Mouse (Mus musculus) neural tube, embryonic 15.5 days (tissue): ENCODE measurements around the gene Cobll1. TPM values are rescaled to one million over a fixed set of nuclear protein-coding genes. Genes with fewer than 3 reads are reported as not detected.

Source experiments
- ATAC-seq: fragments of 200-750 bp; cut with Nextera tagmentation; 2 replicates; pipeline ENCODE4 v1.8.0; 2017; ENCODE audit warnings: mild to moderate bottlenecking, moderate TSS enrichment, moderate library complexity; ENCODE audit not compliant: low FRiP score
- H3K27ac ChIP-seq: fragments of 300-500 bp; sonication (generic); replicated peaks from 2 replicates; pipeline ENCODE4 v1.5.1; 2015; ENCODE audit warnings: mild to moderate bottlenecking, inconsistent platforms
- H3K27me3 ChIP-seq: fragments of 300-500 bp; sonication (generic); replicated peaks from 2 replicates; pipeline ENCODE4 v1.6.1; 2015; ENCODE audit warnings: inconsistent platforms
- H3K36me3 ChIP-seq: fragments of 300-500 bp; sonication (generic); 2 replicates; pipeline ENCODE4 v1.6.1; 2015; ENCODE audit warnings: inconsistent platforms
- H3K4me1 ChIP-seq: fragments of 300-500 bp; sonication (generic); 2 replicates; pipeline ENCODE4 v1.6.1; 2015; ENCODE audit warnings: inconsistent platforms
- H3K4me2 ChIP-seq: fragments of 300-500 bp; sonication (generic); 2 replicates; pipeline ENCODE4 v1.6.1; 2015; ENCODE audit warnings: inconsistent platforms, mild to moderate bottlenecking, moderate library complexity
- H3K4me3 ChIP-seq: fragments of 300-500 bp; sonication (generic); replicated peaks from 2 replicates; pipeline ENCODE4 v1.5.1; 2015; ENCODE audit warnings: mild to moderate bottlenecking, inconsistent platforms
- H3K9ac ChIP-seq: fragments of 300-500 bp; sonication (generic); replicated peaks from 2 replicates; pipeline ENCODE4 v1.6.1; 2015; ENCODE audit warnings: mild to moderate bottlenecking, inconsistent platforms
- H3K9me3 ChIP-seq: fragments of 300-500 bp; sonication (generic); replicated peaks from 2 replicates; pipeline ENCODE4 v1.6.1; 2016; ENCODE audit warnings: inconsistent platforms
- WGBS: fragments of 180-500 bp; shearing (Covaris S2); methylation state at CpG from one replicate; pipeline ENCODE4 v1.1.7; 2015; ENCODE audit warnings: mixed read lengths; 5-methylcytosine and 5-hydroxymethylcytosine counted together
- polyA plus RNA-seq: library from polyadenylated mRNA; unstranded; fragments of >200 nt; fragmentation: Nextera tagmentation; extraction: Ambion mirVana; gene quantifications from 2 replicates; pipeline ENCODE4 v1.2.1, GENCODE M21; 2015

Cobll1 gene
- polyA plus RNA-seq, 1 experiment from 2014 or later: 2.5 TPM

DNA sequence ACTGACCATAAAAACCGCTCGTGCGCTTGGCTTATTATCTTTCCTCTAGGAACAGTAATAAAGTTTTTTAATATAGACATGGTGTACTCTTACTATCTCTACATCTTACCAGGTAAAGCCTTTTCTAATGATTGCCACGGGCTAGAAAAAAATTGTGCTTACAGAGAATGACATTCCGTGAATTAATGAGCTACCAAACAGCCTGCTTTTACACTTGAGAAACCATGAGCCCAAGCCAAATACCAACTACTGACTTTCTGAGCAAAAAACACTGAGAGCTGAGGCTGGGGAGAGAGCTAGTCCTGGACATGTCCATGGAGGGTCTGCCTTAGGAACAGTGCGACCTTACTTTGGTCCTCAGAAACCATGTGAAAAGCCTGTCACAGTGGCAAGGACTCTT lies 21.5 kb downstream of the Cobll1 start:
- Histone ChIP-seq H3K27me3 (no peaks in the 10 kb centered on the region), H3K36me3 (no peaks in the 10 kb centered on the region), H3K4me2 (no peak overlapping the region), H3K4me3 (no peak overlapping the region), H3K9me3 (no peaks in the 10 kb centered on the region), H3K4me1 (no peaks in the 10 kb centered on the region), H3K9ac (no peak overlapping the region), H3K27ac (no peak overlapping the region)
- WGBS: 84% methylated on average over 6 of the region's 6 CpGs
- ATAC-seq: no peak

DNA sequence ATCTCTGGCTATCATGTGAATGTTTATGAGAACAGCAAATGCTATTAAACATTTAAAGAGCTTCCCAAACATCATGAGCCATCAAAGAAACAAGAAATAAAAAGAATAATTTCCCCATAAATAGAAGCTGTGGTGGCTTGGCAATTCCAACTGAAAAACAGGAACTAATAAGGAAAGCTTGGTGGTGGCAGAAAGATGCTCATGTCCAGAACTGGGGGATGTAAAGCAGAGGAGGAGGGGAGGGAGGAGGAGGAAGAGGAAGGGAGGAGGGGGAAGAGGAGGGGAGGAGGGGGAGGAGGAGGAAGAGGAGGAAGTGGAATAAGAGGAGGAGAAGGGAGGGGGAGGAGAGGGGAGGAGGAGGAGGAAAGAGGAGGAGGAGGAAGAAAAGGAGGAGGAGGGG lies 23.0 kb downstream of the Cobll1 start:
- Histone ChIP-seq H3K4me3 (no peak overlapping the region), H3K4me2 (no peak overlapping the region), H3K36me3 (no peaks in the 10 kb centered on the region), H3K27me3 (no peaks in the 10 kb centered on the region), H3K27ac (no peak overlapping the region), H3K9me3 (no peaks in the 10 kb centered on the region), H3K9ac (no peak overlapping the region), H3K4me1 (no peaks in the 10 kb centered on the region)
- no peak for ATAC-seq

DNA sequence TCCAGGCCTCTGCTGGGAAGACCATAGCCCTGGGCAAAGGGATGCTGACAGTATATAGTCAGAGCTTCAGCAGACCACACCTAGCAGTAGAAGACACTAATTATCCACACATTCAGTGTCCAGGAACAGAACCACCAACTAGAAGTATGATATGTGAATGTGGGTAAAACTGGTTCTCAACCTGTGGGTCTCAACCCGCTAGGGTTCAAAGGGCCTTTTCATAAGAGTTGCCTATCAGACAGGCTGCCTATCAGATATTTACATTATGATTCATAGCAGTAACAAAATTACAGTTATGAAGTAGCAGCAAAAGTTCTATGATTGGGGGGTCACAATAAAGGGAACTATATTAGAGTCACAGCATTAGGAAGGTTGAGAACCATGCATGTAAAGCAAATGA lies 24.6 kb downstream of the Cobll1 start:
- ATAC-seq: no peak
- Histone ChIP-seq H3K9me3 (no peaks in the 10 kb centered on the region), H3K36me3 (no peaks in the 10 kb centered on the region), H3K4me2 (no peak overlapping the region), H3K27me3 (no peaks in the 10 kb centered on the region), H3K9ac (no peak overlapping the region), H3K4me1 (no peaks in the 10 kb centered on the region), H3K4me3 (no peak overlapping the region), H3K27ac (no peak overlapping the region)
- WGBS: 100% methylated on average over 1 of the region's 1 CpGs

DNA sequence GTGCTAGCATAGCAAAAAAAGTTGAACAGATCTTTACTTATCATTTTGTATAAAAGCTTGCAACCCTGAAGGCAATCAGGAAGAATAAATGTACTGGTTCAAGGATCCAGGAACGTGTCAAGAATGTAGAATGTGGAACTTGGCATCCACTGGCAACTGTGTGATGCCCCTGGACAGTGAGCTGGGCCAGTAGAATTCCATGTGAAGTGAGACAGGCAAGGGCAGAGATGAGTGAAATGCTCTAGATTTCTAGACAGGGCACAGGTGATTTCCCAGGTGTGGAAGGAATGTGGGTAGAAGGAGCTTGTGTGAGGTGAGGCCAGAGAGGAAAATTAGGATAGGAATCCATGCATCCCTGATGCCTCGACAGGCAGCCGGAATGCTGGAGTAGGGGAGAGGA lies 25.5 kb downstream of the Cobll1 start:
- no peaks in the 10 kb centered on the region for H3K4me1 ChIP-seq
- H3K9ac ChIP-seq: no peak overlapping the region
- no peaks in the 10 kb centered on the region for H3K9me3 ChIP-seq
- H3K36me3 ChIP-seq: no peaks in the 10 kb centered on the region
- WGBS: 92% methylated on average over 3 of the region's 3 CpGs
- no peak overlapping the region for H3K27ac ChIP-seq
- H3K27me3 ChIP-seq: no peaks in the 10 kb centered on the region
- no peak overlapping the region for H3K4me3 ChIP-seq
- no peak overlapping the region for H3K4me2 ChIP-seq
- no peak for ATAC-seq

DNA sequence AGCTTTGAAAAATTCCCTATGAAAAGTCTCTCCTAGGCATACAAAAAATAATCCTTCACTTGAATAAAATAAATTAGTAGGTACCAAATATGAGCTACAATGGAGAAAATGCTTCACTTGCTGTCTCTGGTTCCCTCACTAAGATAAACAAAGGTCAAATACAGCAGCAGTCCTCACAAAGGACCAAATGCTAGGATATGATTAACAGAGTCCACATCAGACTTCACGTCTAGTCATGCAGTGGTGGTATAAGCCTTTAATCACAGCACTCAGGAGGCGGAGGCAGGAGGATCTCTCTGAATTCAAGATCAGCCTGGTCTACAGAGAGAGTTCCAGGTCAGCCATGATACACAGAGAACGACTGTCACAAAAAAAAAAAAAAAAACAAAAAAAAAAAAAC lies 27.6 kb downstream of the Cobll1 start:
- no peaks in the 10 kb centered on the region for H3K36me3 ChIP-seq
- no peak overlapping the region for H3K4me2 ChIP-seq
- no peak overlapping the region for H3K27ac ChIP-seq
- no peaks in the 10 kb centered on the region for H3K9me3 ChIP-seq
- no peak overlapping the region for H3K4me3 ChIP-seq
- no peaks in the 10 kb centered on the region for H3K27me3 ChIP-seq
- no peak for ATAC-seq
- no peak overlapping the region for H3K9ac ChIP-seq
- WGBS: 96% methylated on average over 3 of the region's 3 CpGs
- no peaks in the 10 kb centered on the region for H3K4me1 ChIP-seq

DNA sequence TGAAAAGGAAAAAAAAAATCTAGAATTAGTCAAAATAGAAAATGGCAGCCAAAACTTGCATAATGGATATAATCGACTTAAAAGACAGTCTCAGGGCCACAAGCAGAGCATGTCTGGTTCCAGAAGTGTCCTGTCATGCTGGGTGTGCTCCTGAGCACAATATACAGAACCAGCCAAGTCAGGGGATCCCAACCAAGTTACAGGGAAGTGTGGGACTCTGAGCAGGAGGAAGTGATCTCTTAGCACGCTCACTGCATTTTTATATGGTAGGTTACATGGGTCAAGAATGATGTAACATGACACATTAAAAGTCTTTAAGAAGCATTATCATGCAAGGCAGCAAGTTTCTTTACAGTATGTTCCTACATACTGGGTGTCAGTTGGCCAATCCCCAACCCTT lies 31.5 kb downstream of the Cobll1 start:
- Histone ChIP-seq H3K27me3 (no peaks in the 10 kb centered on the region), H3K36me3 (no peaks in the 10 kb centered on the region), H3K4me1 (no peaks in the 10 kb centered on the region), H3K4me3 (no peak overlapping the region), H3K9me3 (no peaks in the 10 kb centered on the region), H3K4me2 (no peak overlapping the region), H3K9ac (no peak overlapping the region), H3K27ac (no peak overlapping the region)
- WGBS: 87% methylated on average over 2 of the region's 2 CpGs
- no peak for ATAC-seq

DNA sequence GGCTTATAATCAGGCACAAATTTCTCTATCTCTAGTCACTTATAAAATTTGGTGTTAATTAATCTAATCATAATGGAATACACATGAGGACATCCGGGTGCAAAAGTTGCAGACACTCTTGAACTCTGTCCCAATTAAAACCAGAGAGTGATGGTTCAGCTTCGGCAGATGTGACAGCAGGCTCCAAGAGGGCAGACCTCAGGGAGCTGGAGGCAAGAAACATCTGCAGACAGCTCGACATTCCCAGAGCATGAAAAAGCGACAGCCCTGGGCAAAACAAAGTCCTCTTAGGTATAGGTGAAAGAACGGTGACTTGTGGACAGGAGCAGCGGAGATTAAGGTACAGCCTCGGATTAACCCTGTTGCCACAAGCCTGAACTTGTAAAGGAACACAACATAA lies 35.5 kb downstream of the Cobll1 start:
- H3K4me2 ChIP-seq: no peak overlapping the region
- no peak overlapping the region for H3K9ac ChIP-seq
- H3K27me3 ChIP-seq: no peaks in the 10 kb centered on the region
- 86% methylated on average over 7 of the region's 7 CpGs for WGBS
- no peak overlapping the region for H3K4me3 ChIP-seq
- no peaks in the 10 kb centered on the region for H3K4me1 ChIP-seq
- ATAC-seq: no peak
- H3K9me3 ChIP-seq: no peaks in the 10 kb centered on the region
- H3K27ac ChIP-seq: no peak overlapping the region
- H3K36me3 ChIP-seq: no peaks in the 10 kb centered on the region

DNA sequence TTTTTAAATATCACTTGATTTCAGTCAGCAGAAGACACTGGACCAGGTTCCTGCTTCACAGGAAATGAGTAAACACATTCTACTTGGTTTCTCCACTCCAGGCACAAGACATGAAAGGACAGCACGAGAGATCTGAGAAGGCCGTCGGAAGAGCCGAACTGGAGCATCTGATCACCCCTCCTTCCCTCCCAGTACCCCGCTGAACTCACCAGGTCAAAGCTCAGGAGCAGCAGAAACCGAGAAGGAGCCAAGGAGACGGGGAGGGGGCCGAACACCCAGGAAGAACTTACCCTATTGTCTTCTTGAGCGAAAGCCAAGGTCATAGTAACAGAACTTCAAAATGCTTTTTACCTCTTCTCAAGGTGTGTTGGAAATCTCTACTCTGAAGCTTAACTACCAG lies 39.5 kb downstream of the Cobll1 start:
- Histone ChIP-seq H3K27me3 (no peaks in the 10 kb centered on the region), H3K27ac (no peak overlapping the region), H3K36me3 (no peaks in the 10 kb centered on the region), H3K4me1 (no peaks in the 10 kb centered on the region), H3K9me3 (no peaks in the 10 kb centered on the region), H3K9ac (no peak overlapping the region), H3K4me2 (no peak overlapping the region), H3K4me3 (no peak overlapping the region)
- 83% methylated on average over 9 of the region's 9 CpGs for WGBS
- ATAC-seq: no peak

DNA sequence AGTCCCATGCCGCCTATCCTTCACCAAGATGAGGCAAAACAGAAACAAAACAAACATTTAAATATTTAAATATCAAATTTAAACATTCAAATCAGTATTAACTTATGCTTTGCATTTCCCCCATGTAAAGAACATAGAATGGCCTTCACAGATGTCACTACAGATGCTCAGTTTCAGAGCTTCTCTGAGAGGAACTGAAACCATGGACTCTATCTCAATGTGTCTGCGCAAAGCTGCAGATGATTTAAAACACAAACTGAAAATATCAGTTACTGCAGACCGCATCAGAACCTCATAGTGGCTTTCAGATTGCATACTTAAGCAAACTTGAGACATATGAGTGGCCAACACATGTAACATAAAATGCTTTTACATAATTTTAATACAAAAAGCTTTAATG lies 40.6 kb downstream of the Cobll1 start:
- Histone ChIP-seq H3K36me3 (no peaks in the 10 kb centered on the region), H3K9me3 (no peaks in the 10 kb centered on the region), H3K4me3 (no peak overlapping the region), H3K4me1 (no peaks in the 10 kb centered on the region), H3K4me2 (no peak overlapping the region), H3K9ac (no peak overlapping the region), H3K27me3 (no peaks in the 10 kb centered on the region), H3K27ac (no peak overlapping the region)
- ATAC-seq: no peak
- WGBS: 95% methylated on average over 3 of the region's 3 CpGs

DNA sequence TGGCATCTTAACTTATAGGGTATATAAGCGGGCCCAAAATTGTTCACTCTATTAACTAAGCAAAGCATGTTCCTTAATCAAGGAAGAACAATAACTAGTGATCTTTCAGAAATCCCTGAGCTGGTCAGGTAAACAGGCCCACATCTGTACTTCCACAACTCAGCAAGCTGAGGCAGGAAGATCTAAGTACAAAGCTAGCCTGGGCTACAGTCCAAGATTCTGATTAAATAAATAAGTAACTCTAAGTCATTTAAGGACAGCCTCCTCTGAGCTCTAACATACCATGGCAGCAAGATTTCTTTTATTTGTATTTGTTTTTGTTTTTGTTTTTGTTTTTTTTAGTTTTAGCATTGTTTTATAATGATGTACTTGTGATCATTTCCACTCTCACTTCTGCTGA lies 42.2 kb downstream of the Cobll1 start:
- Histone ChIP-seq H3K9me3 (no peaks in the 10 kb centered on the region), H3K36me3 (no peaks in the 10 kb centered on the region), H3K9ac (no peak overlapping the region), H3K4me3 (no peak overlapping the region), H3K4me1 (no peaks in the 10 kb centered on the region), H3K27me3 (no peaks in the 10 kb centered on the region), H3K4me2 (no peak overlapping the region), H3K27ac (no peak overlapping the region)
- WGBS: 100% methylated on average over 1 of the region's 1 CpGs
- no peak for ATAC-seq

DNA sequence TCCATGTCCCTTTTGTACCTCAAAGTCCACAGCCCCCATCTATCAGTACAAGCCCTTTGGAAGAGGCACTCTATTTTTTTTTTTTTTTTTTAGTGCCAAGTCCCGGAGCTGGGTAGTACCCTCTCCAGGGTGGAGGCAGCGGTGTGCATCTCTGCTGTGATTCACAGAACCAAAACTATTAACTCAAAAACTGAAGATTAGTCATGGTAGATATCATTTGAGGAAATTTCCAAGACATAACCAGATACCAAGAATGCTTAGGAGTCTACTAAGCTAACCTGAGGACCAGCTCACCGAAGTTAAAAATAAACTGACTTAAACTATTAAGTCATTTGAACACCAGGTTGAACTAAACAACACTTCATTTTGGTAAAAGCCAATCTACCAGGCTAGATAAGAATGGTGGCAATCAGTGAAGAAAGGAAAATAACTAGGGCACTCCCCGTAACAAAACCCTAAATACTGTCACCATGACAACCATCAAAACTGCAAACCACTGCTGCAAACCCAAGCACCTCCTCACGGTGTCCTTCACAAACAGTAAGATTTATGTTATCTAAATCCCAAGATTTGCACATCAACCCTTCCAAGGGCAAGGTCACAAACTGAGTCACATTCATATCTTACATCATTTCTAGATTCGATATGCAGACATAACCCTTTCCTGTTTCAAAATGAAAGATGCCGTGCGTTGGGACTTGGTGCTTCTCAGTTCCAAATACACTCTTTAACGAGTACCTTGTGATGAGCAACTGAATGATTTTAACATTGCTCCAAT lies 43.8 kb downstream of the Cobll1 start:
- 84% methylated on average over 9 of the region's 9 CpGs for WGBS

DNA sequence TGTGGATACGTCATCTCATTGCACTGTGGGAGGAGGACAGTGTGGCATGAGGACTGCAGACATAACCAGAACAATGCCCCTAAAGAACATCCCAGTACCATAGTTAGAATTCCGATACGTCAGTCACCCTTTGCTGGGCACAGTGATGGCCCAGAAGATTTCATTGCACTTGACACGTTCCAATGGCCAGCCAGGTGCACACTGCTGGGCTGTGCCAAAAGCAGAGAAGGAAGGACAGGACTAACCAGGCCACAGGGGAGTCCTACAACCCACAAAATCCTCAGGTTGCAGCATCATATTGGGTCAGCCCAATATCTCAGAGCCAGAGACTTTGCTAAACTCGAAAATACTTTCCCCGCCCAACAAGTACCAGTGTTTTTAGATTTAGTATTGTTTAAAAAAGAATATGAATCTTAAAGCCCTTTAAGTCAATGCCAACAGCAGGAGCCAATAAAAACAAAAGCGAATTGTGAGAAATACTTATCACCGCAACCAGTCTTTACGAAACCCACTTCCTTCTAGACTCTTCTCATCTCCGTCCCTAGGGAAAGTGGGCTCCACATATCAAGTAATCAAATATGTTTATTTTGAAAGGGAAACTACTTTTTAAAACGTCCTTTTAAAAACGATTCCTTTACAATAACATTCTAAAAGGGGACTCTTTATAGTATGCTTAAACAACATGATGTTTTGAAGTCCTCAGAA lies 46.0 kb downstream of the Cobll1 start:
- H3K4me2 ChIP-seq: no peak overlapping the region
- H3K9ac ChIP-seq: no peak overlapping the region
- no peaks in the 10 kb centered on the region for H3K9me3 ChIP-seq
- WGBS: 81% methylated on average over 12 of the region's 12 CpGs
- ATAC-seq: no peak
- no peak overlapping the region for H3K27ac ChIP-seq
- no peaks in the 10 kb centered on the region for H3K4me1 ChIP-seq
- H3K27me3 ChIP-seq: no peaks in the 10 kb centered on the region
- no peaks in the 10 kb centered on the region for H3K36me3 ChIP-seq
- H3K4me3 ChIP-seq: no peak overlapping the region

More for the DNA sequence above, 43.8 kb downstream of the Cobll1 start:
- no peaks in the 10 kb centered on the region for H3K27me3 ChIP-seq
- H3K4me1 ChIP-seq: no peaks in the 10 kb centered on the region
- no peak overlapping the region for H3K4me3 ChIP-seq
- no peak overlapping the region for H3K4me2 ChIP-seq
- H3K9me3 ChIP-seq: no peaks in the 10 kb centered on the region
- no peaks in the 10 kb centered on the region for H3K36me3 ChIP-seq
- no peak for ATAC-seq
- no peak overlapping the region for H3K27ac ChIP-seq
- H3K9ac ChIP-seq: no peak overlapping the region
